Comparison of ENCODE assay signal across 13 mouse cellular contexts in genomic region chr12:5856421-5856820, GRCm38 (mm10).
DNase-seq lines count a peak whose midpoint lies in the region; ATAC-seq lines count a peak whose summit lies in the region.
"Had no signal": no experiment of that assay in that cellular context is flagged by ENCODE, and none has a peak within 500 bp of the region (broad histone marks: within the 10 kb centered on the region; RNA-seq: fewer than 3 reads in every experiment).

No protein-coding gene starts in this region.

- H3K4me2 ChIP-seq in forebrain, embryonic 16.5 days (ENCODE audit: low read length), result no peak overlapping the region
- no peak overlapping the region for H3K4me2 ChIP-seq in forebrain, embryonic 15.5 days (replicated peaks)
- H3K4me2 ChIP-seq in hindbrain, embryonic 12.5 days (replicated peaks), result no peak overlapping the region
- H3K4me2 ChIP-seq: liver, embryonic 13.5 days; neural tube, embryonic 12.5 days had no signal

- H3K4me1 ChIP-seq in forebrain, embryonic 16.5 days (replicated peaks; ENCODE audit: control insufficient read depth, insufficient read depth, low read length), result no peaks in the 10 kb centered on the region
- no peaks in the 10 kb centered on the region for H3K4me1 ChIP-seq in forebrain, embryonic 15.5 days
- 0 out of 2 replicates have a peak, but pooled peaks cover 7% of the 10 kb centered on the region for H3K4me1 ChIP-seq in hindbrain, embryonic 12.5 days
- H3K4me1 ChIP-seq: liver, embryonic 13.5 days; neural tube, embryonic 12.5 days had no signal

- DNase-seq in layer of hippocampus, postnatal 25 days (ENCODE audit: extremely low spot score in 1 of 2, low spot score in 1 of 2), result peak; percentile 11 to 32
- DNase-seq in retina, postnatal 1 day, result peak; percentile 68
- no peak for DNase-seq in kidney, postnatal 36 days
- no peak for DNase-seq in spleen, adult 18-20 months
- DNase-seq: cerebellum, adult 2 months; gastrocnemius, postnatal 25 days; kidney, adult 9 months; liver, embryonic 13.5 days had no signal

- 45% methylated on average over 3 of the region's 3 CpGs for WGBS in forebrain, embryonic 16.5 days
- 55% methylated on average over 3 of the region's 3 CpGs for WGBS in forebrain, embryonic 15.5 days
- 47% methylated on average over 3 of the region's 3 CpGs for WGBS in hindbrain, embryonic 12.5 days

- no peak overlapping the region for H3K27ac ChIP-seq in forebrain, embryonic 16.5 days (ENCODE audit: low read length)
- H3K27ac ChIP-seq in forebrain, embryonic 15.5 days (replicated peaks), result no peak overlapping the region
- peak overlapping the region; percentile 66 for H3K27ac ChIP-seq in hindbrain, embryonic 12.5 days
- H3K27ac ChIP-seq: liver, embryonic 13.5 days; neural tube, embryonic 12.5 days had no signal

- no peak overlapping the region for H3K4me3 ChIP-seq in forebrain, embryonic 16.5 days (replicated peaks; ENCODE audit: low read length)
- no peak overlapping the region for H3K4me3 ChIP-seq in forebrain, embryonic 15.5 days
- H3K4me3 ChIP-seq in hindbrain, embryonic 12.5 days, result no peak overlapping the region
- H3K4me3 ChIP-seq: liver, embryonic 13.5 days; neural tube, embryonic 12.5 days had no signal

- no peaks in the 10 kb centered on the region for H3K9me3 ChIP-seq in forebrain, embryonic 16.5 days (ENCODE audit: control insufficient read depth, low read length)
- no peaks in the 10 kb centered on the region for H3K9me3 ChIP-seq in forebrain, embryonic 15.5 days
- H3K9me3 ChIP-seq in hindbrain, embryonic 12.5 days (replicated peaks), result no peaks in the 10 kb centered on the region
- H3K9me3 ChIP-seq: liver, embryonic 13.5 days; neural tube, embryonic 12.5 days had no signal

- no peaks in the 10 kb centered on the region for H3K27me3 ChIP-seq in forebrain, embryonic 16.5 days (replicated peaks; ENCODE audit: control insufficient read depth, insufficient read depth, low read length)
- H3K27me3 ChIP-seq in forebrain, embryonic 15.5 days, result no peaks in the 10 kb centered on the region
- no peaks in the 10 kb centered on the region for H3K27me3 ChIP-seq in hindbrain, embryonic 12.5 days
- H3K27me3 ChIP-seq: liver, embryonic 13.5 days; neural tube, embryonic 12.5 days had no signal

- H3K36me3 ChIP-seq in forebrain, embryonic 16.5 days (ENCODE audit: control insufficient read depth, insufficient read depth), result no peaks in the 10 kb centered on the region
- H3K36me3 ChIP-seq in forebrain, embryonic 15.5 days, result no peaks in the 10 kb centered on the region
- H3K36me3 ChIP-seq in hindbrain, embryonic 12.5 days, result no peaks in the 10 kb centered on the region
- H3K36me3 ChIP-seq: liver, embryonic 13.5 days; neural tube, embryonic 12.5 days had no signal

- no peak overlapping the region for H3K9ac ChIP-seq in forebrain, embryonic 16.5 days (replicated peaks; ENCODE audit: low read depth, low read length)
- no peak overlapping the region for H3K9ac ChIP-seq in forebrain, embryonic 15.5 days (replicated peaks)
- no peak overlapping the region for H3K9ac ChIP-seq in hindbrain, embryonic 12.5 days
- H3K9ac ChIP-seq: liver, embryonic 13.5 days; neural tube, embryonic 12.5 days had no signal

- ATAC-seq in forebrain, embryonic 16.5 days, result 0 out of 2 replicates have a peak, but pooled peaks have one; percentile 40
- no peak for ATAC-seq in forebrain, embryonic 15.5 days (replicated peaks)
- ATAC-seq in hindbrain, embryonic 12.5 days (ENCODE audit: low FRiP score), result peak; percentile 40; the same call in 1 of the 2 replicates
- no peak for ATAC-seq in erythroid progenitor cell, adult 5-6 weeks (replicated peaks; ENCODE audit: low FRiP score, poor library complexity, severe bottlenecking)

Comparison
In these comparisons a context has a peak if more than half of its experiments do, and no peak if none do; other contexts are left out.
1. ATAC-seq: peak in forebrain, embryonic 16.5 days (single experiment) and hindbrain, embryonic 12.5 days (single experiment); none in forebrain, embryonic 15.5 days (single experiment) and erythroid progenitor cell, adult 5-6 weeks (single experiment).
2. DNase-seq: peak in layer of hippocampus, postnatal 25 days (2 of 2) and retina, postnatal 1 day (single experiment); none in kidney, postnatal 36 days (0 of 2) and spleen, adult 18-20 months (0 of 2).